Mouse (Mus musculus): ENCODE measurements around the gene Unk.
"Not testable (repeated sequence)": the region's sequence is repeated elsewhere in the genome, so short reads cannot be mapped to it uniquely, and the experiment has no call there.

The Unk gene

GRCm38 (mm10) chr11:116088188-116088587 lies 58.1 kb downstream of the Unk start:
- no peak for DNase-seq (ENCODE audit: low read depth, low spot score)

- DNase-seq (ENCODE audit: low read depth, low spot score) = no peak
These were observed 58.7 kb downstream of the Unk start for GRCm38 (mm10) chr11:116088741-116089394.

GRCm38 (mm10) chr11:116089545-116089944 lies 59.4 kb downstream of the Unk start:
- DNase-seq (ENCODE audit: low read depth, low spot score) = no peak

- DNase-seq (ENCODE audit: low read depth, low spot score) = no peak
These were observed 61.5 kb downstream of the Unk start for GRCm38 (mm10) chr11:116091591-116091990.

GRCm38 (mm10) chr11:116092959-116093358 lies 62.8 kb downstream of the Unk start:
- not testable (repeated sequence) for DNase-seq (ENCODE audit: low read depth, low spot score)

GRCm38 (mm10) chr11:116093771-116094565 lies 63.8 kb downstream of the Unk start:
- no peak for DNase-seq (ENCODE audit: low read depth, low spot score)

- peak; percentile 66 for DNase-seq (ENCODE audit: low read depth, low spot score)
These were observed 65.5 kb downstream of the Unk start for GRCm38 (mm10) chr11:116095573-116095972.

GRCm38 (mm10) chr11:116096213-116097108 lies 66.3 kb downstream of the Unk start:
- no peak for DNase-seq (ENCODE audit: low read depth, low spot score)

GRCm38 (mm10) chr11:116098711-116099460 lies 68.8 kb downstream of the Unk start:
- no peak for DNase-seq (ENCODE audit: low read depth, low spot score)

GRCm38 (mm10) chr11:116099462-116099861 lies 69.3 kb downstream of the Unk start:
- DNase-seq (ENCODE audit: low read depth, low spot score) = no peak

GRCm38 (mm10) chr11:116100385-116100784 lies 70.3 kb downstream of the Unk start:
- DNase-seq (ENCODE audit: low read depth, low spot score) = peak; percentile 93

GRCm38 (mm10) chr11:116100839-116101238 lies 70.7 kb downstream of the Unk start:
- DNase-seq (ENCODE audit: low read depth, low spot score) = no peak

GRCm38 (mm10) chr11:116101931-116102381 lies 71.8 kb downstream of the Unk start:
- no peak for DNase-seq (ENCODE audit: low read depth, low spot score)

- no peak for DNase-seq (ENCODE audit: low read depth, low spot score)
These were observed 72.3 kb downstream of the Unk start for GRCm38 (mm10) chr11:116102472-116102871.

GRCm38 (mm10) chr11:116103572-116103971 lies 73.5 kb downstream of the Unk start:
- DNase-seq (ENCODE audit: low read depth, low spot score) = no peak

- peak; percentile 80 for DNase-seq (ENCODE audit: low read depth, low spot score)
These were observed 74.0 kb downstream of the Unk start for GRCm38 (mm10) chr11:116104006-116104646.

- DNase-seq (ENCODE audit: low read depth, low spot score) = no peak
These were observed 74.9 kb downstream of the Unk start for GRCm38 (mm10) chr11:116105065-116105464.

GRCm38 (mm10) chr11:116106154-116106962 lies 76.2 kb downstream of the Unk start:
- no peak for DNase-seq (ENCODE audit: low read depth, low spot score)

GRCm38 (mm10) chr11:116106963-116107776 lies 77.0 kb downstream of the Unk start:
- no peak for DNase-seq (ENCODE audit: low read depth, low spot score)
